Mouse (Mus musculus): ENCODE data around the gene Cnih4.

- peak; percentile 75 for TF ChIP-seq GATA1 (IDR thresholded peaks at IDR 0.05; ENCODE audit: low read length)
- TF ChIP-seq TAL1 (IDR thresholded peaks at IDR 0.05; ENCODE audit: low read length), result peak; percentile 93
These were observed 71.8 kb downstream of the Cnih4 start for GRCm38 (mm10) chr1:181216315-181216714.

Data from erythroblast, embryonic 14.5 days (primary cell).